Mouse (Mus musculus): ENCODE measurements around the gene Olfr348.

The Olfr348 gene

DNA sequence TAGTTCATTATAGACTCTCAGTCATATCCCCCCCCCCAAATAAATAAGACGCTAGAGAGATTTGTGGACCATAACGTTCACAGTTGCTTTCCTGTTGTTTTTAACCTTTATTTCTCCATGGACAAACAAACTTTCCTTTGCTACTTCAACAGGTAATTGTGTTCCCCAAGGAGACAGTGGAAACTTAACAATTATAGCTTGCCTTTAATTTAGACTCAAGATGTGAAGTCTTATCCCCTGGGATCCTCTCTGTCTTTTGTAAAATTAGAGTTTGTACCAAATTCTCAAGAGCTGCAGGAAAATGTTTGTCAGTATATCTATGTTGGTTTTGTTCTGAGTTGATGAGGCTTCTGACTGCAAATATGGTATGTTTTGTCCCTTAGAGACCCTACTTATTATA, at the start of gene Olfr348:
Olfr348 (plus strand) TSS at position 301 of the 400 bp plus-strand sequence.
- no peak for DNase-seq (ENCODE audit: inconsistent ontology term)

DNA sequence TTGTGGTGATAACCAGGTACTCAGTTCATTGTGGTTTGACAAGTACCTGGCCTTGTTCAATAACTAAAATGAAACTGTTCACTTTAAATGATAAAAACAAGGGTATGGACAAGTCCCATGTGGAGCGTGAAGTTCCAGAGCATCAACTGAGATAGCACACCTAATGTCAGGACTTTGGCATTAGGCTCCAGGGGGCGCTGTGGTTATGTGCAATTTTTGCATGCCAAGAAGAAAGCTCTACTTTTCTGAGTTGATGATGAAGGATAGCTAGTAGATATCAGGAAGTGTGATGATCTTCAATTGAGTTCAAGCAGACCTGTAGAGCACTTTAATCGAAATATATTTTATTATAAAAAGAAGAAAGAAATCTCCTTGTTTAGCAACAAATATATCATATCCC, 47.9 kb upstream of the Olfr348 start:
- no peak for DNase-seq (ENCODE audit: inconsistent ontology term)

DNA sequence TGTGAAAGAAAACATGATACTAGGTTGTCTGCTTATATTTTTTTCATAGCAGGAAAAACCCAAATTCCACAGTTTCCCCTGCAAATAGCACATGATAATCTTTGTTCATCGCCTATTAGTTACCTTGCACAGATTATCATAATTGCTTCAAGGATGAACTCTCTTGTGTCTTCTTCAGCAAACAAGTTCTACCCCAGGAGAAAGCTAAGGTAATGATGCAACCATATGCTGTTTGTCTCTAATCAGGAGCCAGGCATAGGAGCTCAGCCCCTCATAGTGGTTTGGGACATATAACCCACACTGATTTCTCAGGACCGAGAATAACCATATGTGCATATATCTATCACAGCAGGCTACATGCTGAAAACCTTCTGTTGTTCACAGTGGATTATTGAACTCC, 6.2 kb downstream of the Olfr348 start, which contains the start of gene Olfr50:
Olfr50 (plus strand) TSS at position 301 of the 400 bp plus-strand sequence.
- DNase-seq (ENCODE audit: inconsistent ontology term) = no peak

DNA sequence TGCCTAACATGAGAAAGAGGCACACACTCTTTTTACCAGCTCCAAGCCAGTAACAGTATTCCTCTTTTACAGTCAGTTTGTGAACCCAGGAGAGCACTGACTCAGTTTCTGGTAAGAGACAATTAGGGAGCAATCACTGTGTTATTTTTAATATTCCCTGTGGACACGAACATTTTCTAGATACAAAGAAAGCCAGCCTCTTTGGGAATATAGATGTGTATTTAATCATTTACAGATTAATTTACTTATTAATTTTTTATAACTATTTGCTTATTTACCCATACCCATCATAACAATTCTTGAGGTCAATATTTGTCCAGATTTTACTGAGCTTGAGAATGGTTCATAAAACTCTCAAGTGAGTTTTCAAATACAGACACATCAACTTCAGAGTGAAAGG, 32.9 kb downstream of the Olfr348 start, which contains the start of gene Olfr3:
Olfr3 (minus strand) TSS at position 101 of the 400 bp plus-strand sequence.
- DNase-seq (ENCODE audit: inconsistent ontology term) = no peak
